Mouse (Mus musculus) 416B (cell line): Measurements from ENCODE around the gene Ddx49.
A peak's percentile ranks its signal among the peaks of the same experiment; 100 is the strongest.

Source experiments
- DNase-seq: peaks from one replicate; pipeline ENCODE4 v3.0.0; 2011; ENCODE audit warnings: low read depth

The Ddx49 gene

GRCm38 (mm10) chr8:70316511-70317504 is 14.5 kb upstream of the Ddx49 start:
- DNase-seq: no peak

GRCm38 (mm10) chr8:70315624-70316510 is 13.6 kb upstream of the Ddx49 start, which contains the start of gene Cers1:
Gene Cers1 (plus strand): TSS chr8:70315775.
- DNase-seq: no peak

DNA sequence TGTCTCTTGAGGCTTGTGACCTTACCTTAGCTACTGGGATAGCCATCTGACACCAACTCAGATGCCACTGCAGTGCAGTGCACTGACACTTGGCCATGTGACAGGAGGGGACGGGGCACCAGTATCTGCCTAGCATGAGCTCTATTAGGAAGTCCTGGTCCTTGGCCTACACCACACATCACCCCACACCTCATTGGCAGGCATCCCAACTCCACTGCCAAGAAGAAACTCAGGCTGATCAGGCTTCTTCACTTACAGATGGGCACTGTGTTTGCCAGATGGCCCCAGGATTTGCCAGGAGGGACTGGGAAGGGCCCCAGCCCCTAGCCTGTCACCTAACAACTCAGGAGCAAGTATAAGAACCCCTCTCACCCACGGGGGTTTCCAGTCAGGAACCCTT is 11.1 kb upstream of the Ddx49 start:
- DNase-seq: peak; percentile 18

- DNase-seq: peak; percentile 42
Observed at GRCm38 (mm10) chr8:70309311-70309710, 7.0 kb upstream of the Ddx49 start.

DNA sequence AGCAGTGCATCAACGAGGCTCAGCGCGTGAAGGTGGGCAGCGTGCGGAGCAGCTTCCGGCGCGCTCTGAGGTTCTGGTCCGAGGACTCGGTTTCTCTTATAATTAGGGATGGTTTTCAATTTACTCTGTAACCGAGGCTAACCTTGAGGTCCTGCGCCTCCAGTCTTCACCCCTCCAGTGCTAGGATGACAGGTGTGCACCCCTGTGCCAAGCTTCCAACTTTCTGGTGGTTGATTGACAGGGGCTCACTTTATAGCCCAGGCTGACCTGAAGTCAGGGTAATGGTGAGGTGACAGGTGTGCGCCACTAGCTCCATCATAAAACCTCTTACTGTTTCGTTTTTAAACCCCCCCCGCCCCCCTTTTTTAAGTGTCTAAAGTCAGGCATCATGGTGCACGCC is 612 bp upstream of the Ddx49 start:
- DNase-seq: no peak

DNA sequence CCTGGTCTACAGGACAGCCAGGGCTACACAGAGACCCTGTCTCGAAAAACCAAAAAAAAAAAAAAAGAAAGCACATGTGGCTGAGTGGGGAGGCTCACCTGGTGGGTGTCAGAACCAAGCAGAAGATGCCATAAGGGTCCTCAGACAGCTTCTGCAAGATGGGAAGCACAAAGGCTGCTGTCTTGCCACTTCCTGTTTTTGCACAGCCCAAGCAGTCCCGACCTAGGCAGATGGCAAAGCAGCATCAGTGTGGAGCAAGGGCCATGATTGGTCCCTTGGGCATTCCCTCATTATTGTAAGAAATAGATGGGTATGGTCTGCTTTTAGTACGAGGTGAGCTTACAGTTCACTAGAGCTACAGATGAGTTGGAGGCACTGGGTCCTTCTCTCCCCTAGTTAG is 1.4 kb downstream of the Ddx49 start:
- peak; percentile 33 for DNase-seq

DNA sequence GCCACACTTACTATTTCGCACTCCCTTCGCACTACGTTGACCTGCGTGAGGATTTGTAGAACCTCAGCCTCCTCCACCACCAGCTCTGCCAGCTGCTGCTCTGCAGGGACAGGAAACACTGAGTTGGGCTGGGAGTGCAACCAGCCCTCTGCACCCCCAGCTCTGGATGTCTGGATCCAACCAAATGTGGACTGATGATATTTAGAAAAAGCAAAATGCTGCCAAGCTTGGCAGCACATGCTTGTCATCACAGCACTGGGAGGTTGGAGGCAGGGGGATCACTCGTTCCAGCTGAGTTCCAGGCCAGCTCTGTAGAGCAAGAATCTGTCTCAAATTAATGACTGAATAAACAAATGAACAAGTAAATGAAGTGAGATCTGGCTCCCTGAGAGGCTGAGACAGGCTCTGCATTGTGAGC is 8.3 kb downstream of the Ddx49 start:
- DNase-seq: no peak

DNA sequence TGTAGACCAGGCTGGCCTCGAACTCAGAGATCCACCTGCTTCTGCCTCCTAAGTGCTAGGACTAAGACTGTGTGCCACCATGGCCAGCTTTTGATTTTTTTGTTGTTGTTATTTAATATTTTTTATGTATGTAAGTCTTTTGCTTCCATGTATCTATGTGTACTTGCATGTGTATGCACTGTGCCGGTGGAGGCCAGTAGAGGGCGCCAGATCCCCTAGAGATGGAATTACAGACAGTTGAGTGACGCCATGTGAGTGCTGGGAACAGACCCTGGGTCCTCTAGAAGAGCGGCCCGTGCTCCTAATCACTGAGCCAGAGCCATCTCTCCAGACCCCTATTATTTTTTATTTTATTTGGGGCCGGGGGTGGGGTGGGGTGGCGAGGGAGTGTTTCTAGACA is 15.6 kb downstream of the Ddx49 start:
- peak; percentile 39 for DNase-seq

DNA sequence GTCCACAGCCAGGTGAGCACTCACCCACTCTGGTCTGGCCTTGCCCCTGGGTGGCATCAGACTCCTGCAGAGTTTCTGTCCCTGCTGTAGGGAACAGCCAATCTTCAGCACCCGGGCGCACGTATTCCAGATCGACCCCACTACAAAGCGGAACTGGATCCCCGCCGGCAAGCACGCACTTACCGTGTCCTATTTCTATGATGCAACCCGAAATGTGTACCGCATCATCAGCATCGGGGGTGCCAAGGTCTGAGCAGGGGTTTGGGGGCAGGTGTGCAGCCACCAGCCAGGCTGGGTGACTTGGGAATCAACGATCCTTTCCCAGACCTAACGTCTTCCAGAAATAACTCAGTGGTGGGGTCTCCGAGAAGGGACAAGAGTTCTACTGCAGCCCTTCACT is 17.0 kb downstream of the Ddx49 start:
- no peak for DNase-seq

DNA sequence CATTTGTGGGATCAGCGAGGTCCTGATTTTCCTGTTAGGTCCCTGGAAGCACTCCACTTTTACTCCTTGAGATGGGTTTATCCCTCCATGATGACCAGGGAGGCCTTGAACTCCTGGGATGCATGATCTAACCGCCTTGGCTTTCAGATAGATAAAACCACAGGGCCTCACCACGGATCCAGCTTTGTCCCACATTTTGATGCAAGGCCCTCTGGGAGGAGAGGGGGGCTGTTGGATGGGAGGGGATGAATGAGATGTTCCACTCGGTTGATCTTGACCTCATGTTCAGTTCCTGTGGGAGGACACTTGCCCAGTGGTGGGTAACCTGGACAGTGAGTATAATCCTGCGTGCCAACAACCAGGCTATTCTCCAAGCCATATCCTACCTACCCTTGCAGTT is 17.9 kb downstream of the Ddx49 start:
- DNase-seq: peak; percentile 42

DNA sequence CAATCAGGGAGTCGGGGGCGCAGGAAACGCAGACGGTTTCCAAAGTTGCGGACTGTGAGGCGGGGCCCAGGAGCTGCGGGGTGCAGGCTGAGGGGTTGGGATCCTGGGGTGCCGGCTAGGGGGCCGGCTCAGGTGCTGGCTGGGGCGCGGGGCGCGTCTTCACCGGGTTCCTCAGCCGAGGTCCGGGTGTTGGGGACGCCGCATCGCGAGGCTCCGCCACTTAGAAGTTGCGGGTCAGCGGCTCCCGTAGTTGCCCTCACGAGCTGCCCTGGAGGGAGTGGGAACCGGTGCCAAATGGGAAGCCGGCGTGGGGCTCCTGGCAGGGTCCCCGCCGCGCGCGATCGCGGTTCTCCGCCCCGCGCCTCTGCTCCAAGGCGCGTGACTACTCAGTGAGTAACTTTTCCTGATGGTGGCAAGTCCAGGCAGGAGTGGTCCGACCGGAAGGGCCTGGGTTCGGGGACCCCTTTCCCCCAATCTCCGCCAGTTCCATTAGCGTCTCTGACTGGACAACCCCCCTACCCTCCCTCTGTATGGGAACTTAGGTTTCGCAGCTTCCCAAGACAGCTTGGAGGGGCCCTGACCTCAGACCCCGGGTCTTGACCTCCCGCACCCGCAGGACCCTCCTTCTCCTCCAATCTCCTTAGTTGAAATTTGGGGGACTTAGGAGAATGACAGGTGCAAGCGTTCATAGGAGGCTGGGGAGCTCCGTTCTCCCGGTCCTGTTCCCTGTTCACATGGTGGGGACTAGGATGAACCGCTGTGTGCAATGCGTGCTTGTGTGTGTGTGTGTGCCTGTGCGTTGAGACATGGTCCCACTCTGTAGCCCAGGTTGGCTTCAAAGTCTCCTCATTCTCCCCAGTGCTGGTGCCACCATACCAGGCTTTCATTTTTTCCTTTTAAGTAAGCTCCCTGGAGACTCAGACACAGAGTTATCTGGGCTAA is 18.9 kb downstream of the Ddx49 start:
- DNase-seq: peak; percentile 41

GRCm38 (mm10) chr8:70282603-70283135 is 19.6 kb downstream of the Ddx49 start, which contains the start of gene Homer3:
Gene Homer3 (plus strand): TSS chr8:70282827.
- peak; percentile 97 for DNase-seq

- DNase-seq: no peak
Observed at GRCm38 (mm10) chr8:70281001-70281400, 21.3 kb downstream of the Ddx49 start.

- DNase-seq: no peak
Observed at GRCm38 (mm10) chr8:70279266-70279665, 23.0 kb downstream of the Ddx49 start.

DNA sequence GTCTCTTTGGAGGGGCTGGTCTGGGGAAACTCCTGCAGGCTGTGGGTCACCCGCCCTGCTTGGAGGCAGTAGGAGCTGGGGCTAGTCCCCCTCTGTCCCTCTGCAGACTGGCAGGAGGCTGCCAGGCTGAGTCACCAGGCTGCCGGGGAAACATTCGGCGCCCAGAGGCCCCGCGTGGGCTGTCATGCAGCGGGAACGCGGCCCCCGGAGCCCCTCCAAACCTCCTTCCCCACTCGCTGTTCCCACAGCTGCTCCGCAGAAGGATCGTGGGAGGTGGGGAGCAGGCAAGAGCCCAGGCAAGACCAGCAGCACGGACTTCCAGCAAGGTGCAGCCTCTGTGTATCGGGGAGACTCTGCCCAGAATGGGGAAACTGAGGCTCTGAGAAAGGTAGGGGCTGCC is 24.1 kb downstream of the Ddx49 start:
- peak; percentile 24 for DNase-seq

DNA sequence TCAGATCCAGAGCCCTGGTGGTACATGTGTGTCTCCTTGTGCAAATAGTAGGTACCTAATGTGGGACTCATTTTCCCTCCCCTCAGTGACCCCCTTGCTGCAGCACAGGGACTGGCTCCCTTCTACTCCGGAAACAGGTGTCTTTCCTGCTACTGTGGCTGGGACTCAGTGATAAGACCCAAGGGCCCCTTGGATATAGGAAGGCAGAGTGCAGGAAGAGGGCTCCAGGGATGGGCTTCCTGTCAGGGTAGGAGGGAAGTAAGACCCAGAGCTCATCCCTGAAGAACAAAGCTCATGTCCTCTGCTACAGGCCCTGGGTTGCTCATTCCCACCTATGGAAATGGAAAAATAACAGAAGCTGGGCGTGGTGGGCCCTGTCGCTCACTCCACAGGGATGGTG is 25.8 kb downstream of the Ddx49 start:
- peak; percentile 87 for DNase-seq

GRCm38 (mm10) chr8:70274350-70274749 is 27.9 kb downstream of the Ddx49 start:
- no peak for DNase-seq

DNA sequence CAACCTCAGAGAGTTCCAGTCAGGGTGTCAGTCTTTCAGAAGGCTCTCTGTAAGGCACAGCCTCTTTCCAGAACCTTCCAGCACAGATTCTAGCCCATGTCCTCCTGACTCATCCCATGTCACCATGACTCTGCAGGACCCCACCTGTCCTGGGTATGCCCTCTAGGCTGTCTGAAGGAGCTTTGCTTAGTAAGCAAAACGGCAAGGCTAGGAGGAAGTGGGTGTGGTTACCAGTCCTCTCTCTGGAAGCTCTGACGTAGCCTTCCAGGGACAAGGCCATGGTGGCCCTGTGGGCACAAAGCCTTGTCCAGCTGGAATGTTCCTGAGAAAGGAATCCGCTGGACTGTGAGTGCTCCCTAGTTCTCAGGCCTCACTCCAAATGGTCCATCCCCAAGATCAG is 29.3 kb downstream of the Ddx49 start:
- DNase-seq: peak; percentile 78

GRCm38 (mm10) chr8:70268799-70269565 is 33.3 kb downstream of the Ddx49 start:
- peak; percentile 72 for DNase-seq

DNA sequence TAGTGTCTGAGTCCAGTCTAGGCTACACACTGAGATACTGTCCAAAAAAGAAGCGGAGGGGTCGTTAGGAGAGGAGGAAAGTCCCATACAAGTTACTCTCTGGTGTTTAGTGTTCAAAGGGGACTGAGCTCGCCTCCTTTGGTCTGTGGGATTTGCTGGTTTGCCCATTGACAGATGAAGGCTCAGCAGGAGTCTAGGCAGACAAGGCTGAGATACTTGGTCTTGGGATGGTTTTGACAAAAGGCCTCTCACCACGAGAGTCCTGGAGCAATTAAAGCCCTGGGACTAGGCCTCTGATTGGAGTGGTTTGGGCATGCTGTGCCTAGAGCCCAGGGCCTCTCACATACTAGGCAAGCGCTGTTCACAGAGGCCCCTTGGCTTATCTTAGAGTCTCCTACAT is 34.0 kb downstream of the Ddx49 start:
- DNase-seq: no peak
